Mouse (Mus musculus): ENCODE measurements around the gene Slc22a30.
"Not testable (repeated sequence)": the region's sequence is repeated elsewhere in the genome, so short reads cannot be mapped to it uniquely, and the experiment has no call there.

The Slc22a30 gene

DNA sequence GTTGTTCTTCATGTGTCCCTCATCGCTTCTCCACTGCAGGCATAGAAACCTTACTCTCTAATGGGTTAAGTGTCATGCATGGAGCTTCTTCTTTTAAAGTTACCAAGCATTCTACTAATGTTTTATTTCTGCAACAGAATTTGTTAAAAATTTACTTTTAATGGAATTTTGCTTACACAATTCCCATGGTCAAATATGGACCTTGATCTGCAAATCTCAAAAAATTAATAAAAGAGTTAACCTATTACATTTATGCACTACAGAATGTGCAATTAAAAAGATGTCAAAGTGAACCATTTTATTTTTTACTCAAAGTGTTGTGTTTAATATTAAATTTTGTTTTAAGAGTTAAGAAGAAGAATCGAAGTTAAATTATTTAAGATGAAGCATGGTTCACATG lies at the start of gene Slc22a30:
Gene Slc22a30 (minus strand): TSS at position 101 of the 400 bp plus-strand sequence.
- DNase-seq (ENCODE audit: extremely low read depth, low read depth): not testable (repeated sequence)

DNA sequence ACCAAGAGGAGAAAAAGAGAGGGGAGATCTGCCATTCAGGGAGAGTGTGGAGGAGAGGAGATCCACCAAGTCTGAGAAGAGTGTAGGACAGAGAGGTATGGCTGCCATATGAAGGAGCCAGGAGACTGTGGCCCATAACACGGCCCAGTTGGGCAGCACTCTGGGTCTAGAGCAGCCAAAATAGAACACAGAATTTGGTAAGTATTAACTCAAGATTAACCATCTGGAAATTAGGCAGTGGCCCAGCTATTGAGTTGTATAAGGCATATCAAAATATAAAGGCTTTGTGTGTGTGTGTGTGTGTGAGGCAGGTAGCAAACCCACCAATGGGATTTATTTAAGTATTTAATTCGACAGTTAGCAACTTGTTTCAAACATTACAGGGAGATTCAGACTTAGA lies 43.4 kb upstream of the Slc22a30 start:
- no peak for DNase-seq (ENCODE audit: extremely low read depth, low read depth)

DNA sequence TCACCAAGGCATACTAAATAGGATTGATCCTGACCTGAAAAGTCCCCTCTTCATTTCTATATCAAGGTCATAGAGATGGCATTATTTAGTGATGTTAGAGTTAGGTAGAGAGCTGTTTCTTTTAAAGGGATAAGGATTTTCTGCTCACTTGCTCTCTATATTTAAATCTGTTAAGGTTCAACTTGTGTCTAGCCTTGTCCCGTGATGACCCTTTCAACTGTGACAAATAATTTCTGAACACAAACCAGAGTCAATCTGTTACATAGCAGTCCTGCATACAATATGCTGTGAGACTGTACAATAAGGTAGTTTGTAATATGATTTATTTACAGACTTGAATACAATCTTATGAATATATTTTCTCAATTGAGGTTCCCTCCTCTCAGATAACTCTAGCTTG lies 42.6 kb upstream of the Slc22a30 start:
- no peak for DNase-seq (ENCODE audit: extremely low read depth, low read depth)

DNA sequence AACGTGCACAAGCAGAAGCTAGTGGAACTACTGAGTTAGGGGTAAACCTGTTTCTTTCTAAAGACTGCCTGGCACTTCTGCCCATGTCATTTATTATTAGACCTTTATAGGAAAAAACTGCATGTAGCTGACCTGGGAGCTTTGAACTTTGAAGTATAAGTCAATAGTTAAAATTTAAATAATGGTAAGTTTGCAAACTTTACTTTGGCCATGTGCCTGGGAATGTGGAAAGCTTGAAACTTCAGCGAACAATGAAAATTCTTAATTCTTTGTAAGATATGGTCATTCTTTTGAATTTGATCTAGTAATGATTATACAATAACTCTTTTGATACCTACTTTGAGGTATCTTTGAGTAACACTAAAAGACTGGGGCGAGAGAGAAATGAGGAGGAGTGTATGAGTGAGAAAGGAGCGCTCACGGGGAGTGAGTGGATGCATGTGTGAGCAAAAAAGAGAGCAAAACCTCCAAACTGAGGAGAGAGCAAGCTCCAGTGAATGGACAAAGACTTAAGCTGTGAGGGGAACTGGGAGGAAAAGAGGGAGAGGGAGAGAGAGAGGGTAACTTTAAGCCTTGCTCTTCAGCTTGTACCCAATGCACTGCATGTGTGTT lies 26.2 kb upstream of the Slc22a30 start:
- no peak for DNase-seq (ENCODE audit: extremely low read depth, low read depth)

DNA sequence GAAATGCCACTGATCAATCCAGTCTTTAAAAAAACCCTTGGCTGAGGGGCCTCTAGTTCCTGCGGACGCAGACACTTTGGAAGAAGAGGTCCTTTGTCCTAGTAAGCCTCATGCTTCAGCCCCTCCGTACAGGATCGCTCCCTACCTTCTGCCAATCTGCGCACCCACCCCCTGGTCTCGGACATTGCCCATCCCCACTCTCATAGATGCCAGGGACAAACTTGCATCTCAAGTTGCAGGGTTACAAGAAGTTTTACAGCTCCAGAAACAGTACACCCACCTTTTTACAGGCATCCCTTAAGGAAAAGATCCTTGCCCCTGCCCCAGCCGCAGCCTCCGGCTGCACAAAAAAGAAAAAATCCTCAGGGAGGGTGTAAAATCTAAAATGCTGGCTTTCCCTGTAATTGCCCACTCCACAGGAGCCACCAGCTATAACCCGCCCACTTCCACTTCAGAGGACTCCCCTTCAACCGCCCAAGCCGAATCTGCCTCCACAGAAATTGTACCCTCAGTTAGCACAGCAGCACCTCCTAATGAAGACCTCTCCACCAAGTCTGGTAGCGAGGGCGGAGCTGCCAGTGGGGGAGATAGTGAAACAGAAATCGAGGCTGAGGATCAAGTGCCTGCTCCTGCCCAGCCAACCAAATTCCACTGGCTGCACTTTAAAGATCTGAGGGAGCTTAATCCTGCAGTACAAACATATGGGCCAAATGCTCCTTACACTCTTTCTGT lies 2.5 kb upstream of the Slc22a30 start:
- not testable (repeated sequence) for DNase-seq (ENCODE audit: extremely low read depth, low read depth)

Data from MEL-GATA-1-ER (cell line).